Mouse (Mus musculus) spleen, adult 2 months (tissue): ENCODE results near the gene Cass4. TPM values are rescaled to one million over a fixed set of nuclear protein-coding genes. Genes with fewer than 3 reads are reported as not detected.

Source experiments
- DNase-seq, 2 experiments: peaks; one replicate each; pipeline versions ENCODE4 v3.0.0 to v3.0.0-alpha.2; 2012 to 2021; ENCODE audit warnings: low spot score in 2 of 2, low read depth in 1 of 2
- H3K27ac ChIP-seq: fragments of 200-500 bp; 2 replicates; pipeline ENCODE4 v1.5.1; 2012; ENCODE audit warnings: low read length, inconsistent platforms; ENCODE audit not compliant: insufficient read depth
- H3K27me3 ChIP-seq: fragments of 200-500 bp; 2 replicates; pipeline ENCODE4 v1.6.1; 2012; ENCODE audit warnings: mild to moderate bottlenecking, moderate library complexity, low read length, inconsistent platforms; ENCODE audit not compliant: control insufficient read depth, insufficient read depth
- H3K36me3 ChIP-seq: fragments of 200-500 bp; 2 replicates; pipeline ENCODE4 v1.6.1; 2012; ENCODE audit warnings: mild to moderate bottlenecking, low read length, inconsistent platforms; ENCODE audit not compliant: control insufficient read depth, insufficient read depth
- H3K4me1 ChIP-seq: fragments of 200-500 bp; 2 replicates; pipeline ENCODE4 v1.6.1; 2011; ENCODE audit warnings: inconsistent platforms; ENCODE audit not compliant: control insufficient read depth, insufficient read depth, insufficient read length
- H3K4me3 ChIP-seq: fragments of 200-500 bp; 2 replicates; pipeline ENCODE4 v1.5.1; 2011; ENCODE audit warnings: mild to moderate bottlenecking, inconsistent platforms; ENCODE audit not compliant: insufficient read depth, insufficient read length; ENCODE audit errors: extremely low read depth
- CTCF ChIP-seq: fragments of 200-500 bp; IDR thresholded peaks from 2 replicates; pipeline ENCODE4 v1.5.1; 2011; ENCODE audit warnings: mild to moderate bottlenecking, inconsistent platforms; ENCODE audit not compliant: insufficient read depth, insufficient read length, insufficient replicate concordance; ENCODE audit errors: extremely low read depth
- POLR2A ChIP-seq: fragments of 200-500 bp; IDR thresholded peaks from 2 replicates; pipeline ENCODE4 v1.6.1; 2011; ENCODE audit warnings: low read depth, low read length, inconsistent platforms
- WGBS: fragments of 180-500 bp; shearing (Covaris S2); methylation state at CpG from one replicate; pipeline ENCODE4 v1.1.7; 2018; 5-methylcytosine and 5-hydroxymethylcytosine counted together
- polyA plus RNA-seq: library from polyadenylated mRNA; depleted of rRNA; stranded (reverse); fragments of >200 nt; gene quantifications from 2 replicates; pipeline ENCODE4 v1.2.3, GENCODE M21; 2012

Gene Cass4
- polyA plus RNA-seq, 1 experiment, result 1.6 TPM

DNA sequence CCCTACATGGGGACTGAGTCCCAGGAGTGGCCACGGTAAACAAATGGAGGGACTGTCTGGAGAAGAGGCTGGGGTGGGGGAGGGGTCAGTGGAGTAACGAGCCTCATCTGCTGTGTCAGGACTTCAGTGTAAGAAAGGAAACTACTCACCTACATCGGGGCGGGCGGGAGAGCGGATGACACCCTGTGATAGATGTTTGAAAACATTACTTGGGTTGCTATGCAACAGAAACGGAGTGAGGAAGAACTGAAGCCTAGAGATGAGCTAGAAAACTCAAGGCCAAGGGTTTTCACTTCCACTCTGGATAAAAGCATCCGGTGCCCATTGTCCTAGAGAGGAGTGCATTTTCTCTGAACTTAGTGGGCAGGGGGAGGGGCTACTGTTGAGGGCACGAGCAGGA, 6.3 kb downstream of the Cass4 start:
- no peaks in the 10 kb centered on the region for H3K27me3 ChIP-seq
- 23% methylated on average over 9 of the region's 9 CpGs for WGBS
- DNase-seq, result peak; percentile 29 to 87
- H3K36me3 ChIP-seq, result no peaks in the 10 kb centered on the region
- TF ChIP-seq CTCF (no peak), POLR2A (no peak)
- peaks cover 18% of the 10 kb centered on the region for H3K4me1 ChIP-seq
- peak overlapping the region; percentile 37; the same call in 1 of the 2 replicates for H3K27ac ChIP-seq
- H3K4me3 ChIP-seq, result no peak overlapping the region

DNA sequence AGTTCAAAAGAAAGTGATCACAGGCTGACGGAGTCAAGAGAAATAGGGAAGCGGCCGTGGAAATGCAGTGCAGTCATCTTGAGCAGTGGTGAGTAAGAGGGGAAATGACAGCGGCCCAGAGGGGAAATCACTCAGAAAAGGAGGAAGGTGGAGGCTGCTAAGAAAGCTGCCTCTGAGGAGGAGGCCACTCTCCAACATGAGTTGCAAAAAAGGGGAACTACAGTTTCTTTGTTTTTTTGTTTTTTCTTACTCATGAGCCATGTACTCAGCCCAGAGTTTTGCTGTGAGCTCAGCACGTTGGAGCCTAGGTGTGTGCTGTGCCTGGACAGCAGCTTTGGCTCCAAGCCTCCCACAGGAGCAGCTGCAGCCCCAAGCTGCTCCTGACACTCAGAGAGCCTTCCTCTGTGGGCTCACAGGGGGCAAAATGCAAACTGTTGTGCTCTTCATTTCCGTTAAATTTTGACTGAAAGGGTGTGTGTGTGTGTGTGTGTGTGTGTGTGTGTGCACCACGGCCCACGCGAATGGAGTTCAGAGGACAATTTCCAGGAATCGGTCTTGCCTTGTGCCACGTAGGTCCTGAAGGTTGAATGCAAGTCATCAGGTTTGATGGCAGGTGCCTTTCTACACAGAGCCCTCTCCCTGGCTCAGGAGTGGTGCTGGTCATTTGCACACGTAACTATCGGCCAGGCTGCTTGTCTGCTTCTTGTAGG, 7.7 kb downstream of the Cass4 start:
- Histone ChIP-seq H3K27ac (peak overlapping the region; percentile 88), H3K27me3 (no peaks in the 10 kb centered on the region), H3K4me3 (0 out of 2 replicates have a peak overlapping the region, but pooled peaks have one; percentile 15), H3K4me1 (peaks cover 18% of the 10 kb centered on the region), H3K36me3 (no peaks in the 10 kb centered on the region)
- WGBS, result 17% methylated on average over 13 of the region's 13 CpGs
- TF ChIP-seq CTCF, result no peak
- TF ChIP-seq POLR2A, result no peak
- peak; percentile 62 to 88 for DNase-seq

DNA sequence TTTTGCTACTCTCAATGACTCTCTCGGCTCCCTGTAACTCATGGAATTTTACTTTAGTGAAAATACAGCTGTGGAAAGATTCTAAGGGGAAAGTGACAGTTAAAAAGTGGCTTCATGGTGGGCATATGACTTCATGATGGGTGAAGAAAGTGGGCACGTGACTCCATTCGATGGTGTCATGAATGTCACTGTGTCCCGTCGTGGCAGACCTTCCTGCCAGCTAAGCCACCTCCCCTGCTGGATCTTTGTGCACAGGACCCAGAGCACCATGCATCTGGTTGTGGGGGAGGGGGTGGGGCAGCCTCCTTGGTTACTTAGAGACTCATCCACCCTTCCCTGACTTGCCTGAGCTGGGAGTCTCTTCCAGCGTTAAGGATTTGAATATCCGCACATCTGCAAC, 10.6 kb downstream of the Cass4 start:
- DNase-seq, result no peak
- H3K27me3 ChIP-seq, result no peaks in the 10 kb centered on the region
- no peak for TF ChIP-seq POLR2A
- TF ChIP-seq CTCF, result no peak
- no peak overlapping the region for H3K4me3 ChIP-seq
- no peaks in the 10 kb centered on the region for H3K36me3 ChIP-seq
- peaks cover 21% of the 10 kb centered on the region for H3K4me1 ChIP-seq
- 71% methylated on average over 7 of the region's 7 CpGs for WGBS
- no peak overlapping the region for H3K27ac ChIP-seq

DNA sequence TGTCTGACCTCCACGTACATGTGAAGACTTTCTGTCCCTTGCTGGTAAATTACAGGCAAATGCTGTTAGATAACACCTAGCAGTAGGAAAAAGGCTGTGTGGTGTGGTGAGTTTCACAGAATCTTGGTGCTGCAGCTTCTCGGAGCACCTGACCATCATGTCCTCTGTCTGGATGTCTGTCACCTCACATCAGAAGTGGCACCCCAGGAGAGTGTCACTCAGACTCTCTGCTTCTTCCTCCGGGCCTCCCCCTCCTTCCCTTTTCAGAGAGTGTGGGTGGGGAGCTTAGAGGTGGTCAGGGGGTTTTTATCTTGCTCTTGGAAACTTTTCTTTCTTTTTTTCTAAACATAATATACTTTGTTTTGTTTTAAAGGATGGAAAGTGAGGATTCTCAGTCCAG, 11.4 kb downstream of the Cass4 start:
- Histone ChIP-seq H3K4me3 (no peak overlapping the region), H3K27me3 (no peaks in the 10 kb centered on the region), H3K27ac (no peak overlapping the region), H3K36me3 (no peaks in the 10 kb centered on the region), H3K4me1 (peaks cover 17% of the 10 kb centered on the region)
- 32% methylated on average over 3 of the region's 3 CpGs for WGBS
- no peak for DNase-seq
- TF ChIP-seq POLR2A (no peak), CTCF (no peak)

DNA sequence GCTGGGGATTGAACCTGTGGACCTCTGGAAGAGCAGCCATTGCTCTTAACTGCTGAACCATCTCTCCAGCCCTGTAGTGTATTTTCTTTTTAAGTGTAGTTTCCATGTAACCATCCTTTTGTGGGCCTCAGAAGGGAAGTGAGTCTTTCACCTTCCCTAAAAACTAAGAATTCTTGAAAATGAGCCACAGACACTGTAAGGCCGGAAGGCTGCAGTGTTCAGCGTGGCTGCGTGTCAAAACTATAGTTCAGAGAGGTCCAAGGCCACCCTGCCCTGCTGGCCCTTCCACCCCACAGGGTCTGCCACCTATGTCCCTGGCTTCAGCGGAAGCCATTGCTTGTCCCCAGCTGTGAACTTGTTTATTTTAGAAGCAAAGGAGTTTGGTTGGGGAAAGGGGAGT, 12.6 kb downstream of the Cass4 start:
- 62% methylated on average over 4 of the region's 4 CpGs for WGBS
- Histone ChIP-seq H3K27ac (no peak overlapping the region), H3K27me3 (no peaks in the 10 kb centered on the region)

DNA sequence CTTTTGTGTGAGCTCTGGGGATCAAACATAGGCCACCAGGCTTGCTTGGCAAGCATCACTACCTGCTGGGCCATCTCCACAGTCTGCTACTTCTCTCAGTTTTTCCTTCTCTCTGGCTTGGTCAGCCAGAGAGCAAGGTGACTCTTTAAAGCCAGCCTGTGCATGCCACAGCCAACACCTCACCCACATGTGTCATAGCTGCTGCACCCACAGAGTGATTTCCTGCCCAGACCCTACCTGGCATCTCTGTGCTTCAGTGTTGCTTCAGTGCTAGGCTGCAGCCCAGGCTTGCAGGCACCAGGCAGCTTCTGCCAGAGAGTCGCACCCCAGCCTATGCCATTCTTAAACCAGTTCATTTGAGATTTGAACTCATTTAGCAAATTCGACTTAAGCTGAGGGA, 13.9 kb downstream of the Cass4 start:
- TF ChIP-seq CTCF, result no peak
- no peak for TF ChIP-seq POLR2A
- DNase-seq, result no peak
- Histone ChIP-seq H3K27ac (no peak overlapping the region), H3K36me3 (no peaks in the 10 kb centered on the region), H3K4me3 (no peak overlapping the region), H3K4me1 (peaks cover 5% of the 10 kb centered on the region; the same call in 1 of the 2 replicates), H3K27me3 (no peaks in the 10 kb centered on the region)
- WGBS, result 67% methylated on average over 2 of the region's 2 CpGs

More for the DNA sequence above, 12.6 kb downstream of the Cass4 start:
- TF ChIP-seq POLR2A (no peak), CTCF (no peak)
- H3K36me3 ChIP-seq, result no peaks in the 10 kb centered on the region
- peaks cover 12% of the 10 kb centered on the region; the same call in 1 of the 2 replicates for H3K4me1 ChIP-seq
- no peak overlapping the region for H3K4me3 ChIP-seq
- DNase-seq, result no peak

DNA sequence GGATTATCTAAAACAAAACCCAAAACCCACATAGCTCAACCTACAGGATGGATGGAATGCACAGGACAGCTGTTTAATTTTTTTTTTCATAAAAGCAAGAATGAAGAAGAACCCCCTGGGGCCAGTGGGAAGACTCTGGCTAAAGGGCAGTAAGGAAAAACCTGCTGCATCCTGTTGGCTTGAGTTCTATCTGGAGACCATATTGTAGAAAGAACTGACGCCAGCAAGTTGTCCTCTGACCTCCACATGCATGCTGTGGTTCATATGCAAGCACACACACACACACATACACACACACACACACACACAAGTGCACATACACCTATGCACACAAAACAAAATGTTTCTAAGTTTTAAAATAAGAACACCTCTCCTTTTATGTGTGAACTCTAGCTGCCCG, 17.1 kb downstream of the Cass4 start:
- Histone ChIP-seq H3K4me3 (no peak overlapping the region), H3K27ac (no peak overlapping the region), H3K27me3 (no peaks in the 10 kb centered on the region), H3K36me3 (no peaks in the 10 kb centered on the region), H3K4me1 (peaks cover 9% of the 10 kb centered on the region)
- WGBS, result 91% methylated on average over 2 of the region's 2 CpGs
- no peak for DNase-seq
- TF ChIP-seq POLR2A (no peak), CTCF (no peak)
